Mouse (Mus musculus): Measurements from ENCODE around the gene Cops7b.

Gene Cops7b

GRCm38 (mm10) chr1:86598516-86598915 lies 15.8 kb downstream of the Cops7b start:
- DNase-seq (ENCODE audit: low read depth, low spot score), result no peak

- no peak for DNase-seq (ENCODE audit: low read depth, low spot score)
Observed at GRCm38 (mm10) chr1:86600117-86600516, 17.4 kb downstream of the Cops7b start.

GRCm38 (mm10) chr1:86610954-86611353 lies 28.2 kb downstream of the Cops7b start:
- no peak for DNase-seq (ENCODE audit: low read depth, low spot score)

GRCm38 (mm10) chr1:86612081-86612480 lies 29.4 kb downstream of the Cops7b start:
- DNase-seq (ENCODE audit: low read depth, low spot score), result no peak

- no peak for DNase-seq (ENCODE audit: low read depth, low spot score)
Observed at GRCm38 (mm10) chr1:86614269-86614668, 31.6 kb downstream of the Cops7b start.

GRCm38 (mm10) chr1:86618454-86619125 lies 35.9 kb downstream of the Cops7b start:
- no peak for DNase-seq (ENCODE audit: low read depth, low spot score)

- no peak for DNase-seq (ENCODE audit: low read depth, low spot score)
Observed at GRCm38 (mm10) chr1:86622296-86622695, 39.6 kb downstream of the Cops7b start.

GRCm38 (mm10) chr1:86623001-86624000 lies 40.6 kb downstream of the Cops7b start:
- DNase-seq (ENCODE audit: low read depth, low spot score), result no peak

- DNase-seq (ENCODE audit: low read depth, low spot score), result no peak
Observed at GRCm38 (mm10) chr1:86628270-86628669, 45.6 kb downstream of the Cops7b start.

- no peak for DNase-seq (ENCODE audit: low read depth, low spot score)
Observed at GRCm38 (mm10) chr1:86629936-86630335, 47.2 kb downstream of the Cops7b start.

GRCm38 (mm10) chr1:86630527-86630926 lies 47.8 kb downstream of the Cops7b start:
- DNase-seq (ENCODE audit: low read depth, low spot score), result no peak

GRCm38 (mm10) chr1:86632732-86633380 lies 50.2 kb downstream of the Cops7b start:
- DNase-seq (ENCODE audit: low read depth, low spot score), result no peak

GRCm38 (mm10) chr1:86633434-86633833 lies 50.7 kb downstream of the Cops7b start:
- no peak for DNase-seq (ENCODE audit: low read depth, low spot score)

GRCm38 (mm10) chr1:86633840-86634750 lies 51.4 kb downstream of the Cops7b start:
- no peak for DNase-seq (ENCODE audit: low read depth, low spot score)

GRCm38 (mm10) chr1:86634751-86635359 lies 52.2 kb downstream of the Cops7b start:
- no peak for DNase-seq (ENCODE audit: low read depth, low spot score)

GRCm38 (mm10) chr1:86643101-86643809 lies 60.6 kb downstream of the Cops7b start:
- no peak for DNase-seq (ENCODE audit: low read depth, low spot score)

GRCm38 (mm10) chr1:86647517-86647916 lies 64.8 kb downstream of the Cops7b start:
- peak; percentile 33 for DNase-seq (ENCODE audit: low read depth, low spot score)

- no peak for DNase-seq (ENCODE audit: low read depth, low spot score)
Observed at GRCm38 (mm10) chr1:86650272-86650671, 67.6 kb downstream of the Cops7b start.

GRCm38 (mm10) chr1:86652675-86653074 lies 70.0 kb downstream of the Cops7b start:
- DNase-seq (ENCODE audit: low read depth, low spot score), result no peak

- no peak for DNase-seq (ENCODE audit: low read depth, low spot score)
Observed at GRCm38 (mm10) chr1:86657071-86657470, 74.4 kb downstream of the Cops7b start.

Measured in WW6 (cell line).